In the genomic region with DNA sequence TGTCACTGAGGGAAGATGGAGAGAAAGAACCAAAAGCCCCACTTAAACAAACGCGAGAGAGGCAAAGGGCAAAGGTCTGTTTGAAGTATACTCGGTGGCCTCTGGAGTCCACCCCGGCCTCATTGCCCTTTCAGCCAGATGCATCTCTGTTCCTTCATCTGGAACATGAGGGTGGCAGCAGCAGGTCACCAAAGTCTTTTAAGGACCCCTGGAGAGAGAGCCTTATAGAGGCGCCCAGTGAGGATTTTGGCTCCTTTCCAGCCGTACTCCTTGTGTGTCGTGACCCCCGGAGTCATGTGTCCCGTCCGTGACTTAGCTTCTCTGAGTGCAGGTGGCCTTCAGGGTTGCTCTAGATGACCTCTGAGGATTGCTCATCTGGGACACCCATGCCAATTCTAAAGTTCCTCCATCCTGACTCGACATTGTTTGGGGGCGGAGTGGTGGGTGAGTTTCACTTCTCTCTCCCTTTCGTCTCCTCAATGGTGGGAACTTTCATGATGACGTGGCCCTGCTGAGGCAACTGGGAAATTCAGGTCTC, we compare ENCODE assay signal across 16 mouse cellular contexts. TPM values are rescaled to one million over a fixed set of nuclear protein-coding genes. Genes with fewer than 3 reads are reported as not detected.
DNase-seq lines count a peak whose midpoint lies in the region; ATAC-seq lines count a peak whose summit lies in the region.
"Had no signal": no experiment of that assay in that cellular context is flagged by ENCODE, and none has a peak within 500 bp of the region (broad histone marks: within the 10 kb centered on the region; RNA-seq: fewer than 3 reads in every experiment).

No protein-coding gene starts in this region.

- no peak overlapping the region for H3K4me3 ChIP-seq in heart, embryonic 12.5 days
- H3K4me3 ChIP-seq in midbrain, embryonic 16.5 days (ENCODE audit: low read depth, low read length) = no peak overlapping the region
- H3K4me3 ChIP-seq: embryonic facial prominence, embryonic 10.5 days; forebrain, embryonic 13.5 days; hindbrain, embryonic 13.5 days; lung, embryonic 15.5 days; midbrain, embryonic 15.5 days; neural tube, embryonic 15.5 days had no signal

- WGBS in heart, embryonic 12.5 days = 81% methylated on average over 14 of the region's 14 CpGs
- 78% methylated on average over 14 of the region's 14 CpGs for WGBS in midbrain, embryonic 16.5 days

- no peak overlapping the region for H3K9ac ChIP-seq in heart, embryonic 12.5 days
- no peak overlapping the region for H3K9ac ChIP-seq in midbrain, embryonic 16.5 days (ENCODE audit: low read depth, low read length)
- H3K9ac ChIP-seq: forebrain, embryonic 13.5 days; hindbrain, embryonic 13.5 days; lung, embryonic 15.5 days; midbrain, embryonic 15.5 days; neural tube, embryonic 15.5 days had no signal

- no peak for ATAC-seq in heart, embryonic 12.5 days (ENCODE audit: insufficient number of reproducible peaks, low FRiP score)
- ATAC-seq in common myeloid progenitor, adult 5-6 weeks (replicated peaks; ENCODE audit: low read depth, poor library complexity, severe bottlenecking) = peak; percentile 82
- no peak for ATAC-seq in midbrain, embryonic 16.5 days
- ATAC-seq in erythroid progenitor cell, adult 5-6 weeks (replicated peaks; ENCODE audit: low FRiP score, poor library complexity, severe bottlenecking) = no peak
- ATAC-seq: forebrain, embryonic 13.5 days; midbrain, embryonic 15.5 days had no signal

- no peak overlapping the region for H3K4me2 ChIP-seq in heart, embryonic 12.5 days
- no peak overlapping the region for H3K4me2 ChIP-seq in midbrain, embryonic 16.5 days (ENCODE audit: low read length)
- H3K4me2 ChIP-seq: forebrain, embryonic 13.5 days; hindbrain, embryonic 13.5 days; lung, embryonic 15.5 days; midbrain, embryonic 15.5 days; neural tube, embryonic 15.5 days had no signal

- no peak overlapping the region for H3K27ac ChIP-seq in heart, embryonic 12.5 days (ENCODE audit: poor library complexity, severe bottlenecking)
- no peak overlapping the region for H3K27ac ChIP-seq in midbrain, embryonic 16.5 days (ENCODE audit: low read length)
- H3K27ac ChIP-seq: embryonic facial prominence, embryonic 10.5 days; forebrain, embryonic 13.5 days; hindbrain, embryonic 13.5 days; lung, embryonic 15.5 days; midbrain, embryonic 15.5 days; neural tube, embryonic 15.5 days had no signal

- no peaks in the 10 kb centered on the region for H3K36me3 ChIP-seq in heart, embryonic 12.5 days
- H3K36me3 ChIP-seq in midbrain, embryonic 16.5 days (ENCODE audit: control insufficient read depth, insufficient read depth, low read length) = no peaks in the 10 kb centered on the region
- H3K36me3 ChIP-seq: embryonic facial prominence, embryonic 10.5 days; hindbrain, embryonic 13.5 days; lung, embryonic 15.5 days; midbrain, embryonic 15.5 days; neural tube, embryonic 15.5 days had no signal

- H3K4me1 ChIP-seq in heart, embryonic 12.5 days (replicated peaks) = no peaks in the 10 kb centered on the region
- H3K4me1 ChIP-seq in midbrain, embryonic 16.5 days (ENCODE audit: control insufficient read depth, insufficient read depth, low read length) = no peaks in the 10 kb centered on the region
- H3K4me1 ChIP-seq: embryonic facial prominence, embryonic 10.5 days; forebrain, embryonic 13.5 days; hindbrain, embryonic 13.5 days; lung, embryonic 15.5 days; midbrain, embryonic 15.5 days; neural tube, embryonic 15.5 days had no signal

- intact Hi-C loops in heart, postnatal 10 days (cut with DNase I) = no loop called here

- peak; percentile 10 to 11 for DNase-seq in heart, postnatal 10 days
- DNase-seq in B cell, adult 2 months = peak; percentile 19 to 29
- peak; percentile 61 for DNase-seq in kidney, postnatal 14 days
- no peak for DNase-seq in frontal cortex, postnatal 10 days (ENCODE audit: low spot score in 2 of 2)
- DNase-seq: cerebellum, adult 2 months; left cerebral cortex, postnatal 4 days had no signal

- no peaks in the 10 kb centered on the region for H3K9me3 ChIP-seq in heart, embryonic 12.5 days (replicated peaks)
- H3K9me3 ChIP-seq in midbrain, embryonic 16.5 days (replicated peaks; ENCODE audit: control insufficient read depth, low read length, poor library complexity, severe bottlenecking) = no peaks in the 10 kb centered on the region
- H3K9me3 ChIP-seq: embryonic facial prominence, embryonic 10.5 days; forebrain, embryonic 13.5 days; hindbrain, embryonic 13.5 days; lung, embryonic 15.5 days; midbrain, embryonic 15.5 days; neural tube, embryonic 15.5 days had no signal

- H3K27me3 ChIP-seq in heart, embryonic 12.5 days (replicated peaks) = peaks cover 9% of the 10 kb centered on the region; the same call in 1 of the 2 replicates
- no peaks in the 10 kb centered on the region; the same call in 1 of the 2 replicates for H3K27me3 ChIP-seq in midbrain, embryonic 16.5 days (ENCODE audit: control insufficient read depth, insufficient read depth, low read depth, low read length)
- H3K27me3 ChIP-seq: forebrain, embryonic 13.5 days; hindbrain, embryonic 13.5 days; lung, embryonic 15.5 days; midbrain, embryonic 15.5 days; neural tube, embryonic 15.5 days had no signal

RNA-seq across cellular contexts. Expression of a gene that starts 15.8 kb away (rescaled TPM):
- not detected for total RNA-seq in heart, postnatal 10 days (2021)
- polyA plus RNA-seq in heart, embryonic 12.5 days (2016; fragmentation: Nextera tagmentation; extraction: Ambion mirVana) = 0.09 and 0.24 TPM in 2 replicates
- total RNA-seq in common myeloid progenitor, adult 5-6 weeks (2017) = not detected in 2 replicates
- 0.13 TPM in 1 of 2 replicates, not detected in the other for polyA plus RNA-seq in midbrain, embryonic 16.5 days (2015; fragmentation: Nextera tagmentation; extraction: Ambion mirVana)
- not detected in 2 replicates for total RNA-seq in erythroid progenitor cell, adult 5-6 weeks (2015; ENCODE audit: low replicate concordance)
- not detected in 2 replicates for total RNA-seq in erythroid progenitor cell, adult 5-6 weeks (2017; ENCODE audit: low replicate concordance)
- total RNA-seq: left cerebral cortex, postnatal 4 days had no signal
- polyA plus RNA-seq: forebrain, embryonic 13.5 days had no signal

Comparison
In these comparisons a context has a peak if more than half of its experiments do, and no peak if none do; other contexts are left out.
1. DNase-seq: peak in heart, postnatal 10 days (2 of 2), B cell, adult 2 months (2 of 2) and kidney, postnatal 14 days (single experiment); none in frontal cortex, postnatal 10 days (0 of 2).